Comparison of ENCODE assay signal across 8 mouse cellular contexts in the genomic region with DNA sequence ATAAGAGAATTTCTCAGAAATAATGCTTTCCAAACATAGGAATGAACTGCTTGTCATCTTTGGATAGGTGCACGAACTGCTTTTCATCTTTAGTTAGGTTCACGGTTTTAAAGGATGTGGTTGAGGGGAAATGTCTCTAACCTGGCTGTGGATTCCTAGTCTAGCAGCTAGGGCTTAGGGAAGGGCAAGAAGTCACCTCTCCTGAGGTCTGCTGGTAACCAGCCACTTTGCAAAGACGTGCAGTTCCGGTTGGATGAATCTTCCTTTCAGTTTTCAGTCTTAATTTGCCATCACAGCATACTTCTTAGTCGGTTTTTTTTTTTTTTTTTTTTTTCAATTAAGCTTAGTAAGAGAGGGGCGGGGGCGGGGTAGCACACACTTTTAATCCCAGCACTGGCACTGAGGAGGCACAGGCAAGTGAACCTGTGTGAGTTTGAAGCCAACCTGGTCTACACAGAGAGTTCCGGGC. TPM values are rescaled to one million over a fixed set of nuclear protein-coding genes. Genes with fewer than 3 reads are reported as not detected.
DNase-seq lines count a peak whose midpoint lies in the region; ATAC-seq and TF ChIP-seq lines count a peak whose summit lies in the region.

No protein-coding gene starts in this region.

- peak overlapping the region; percentile 58 for H3K4me2 ChIP-seq in midbrain, postnatal 0 days (ENCODE audit: low read depth, low read length, poor library complexity, severe bottlenecking)

- H3K27ac ChIP-seq in liver, adult 2 months (replicated peaks; ENCODE audit: insufficient read depth, low read depth, low read length) = no peak overlapping the region
- peak overlapping the region; percentile 92 for H3K27ac ChIP-seq in midbrain, postnatal 0 days (ENCODE audit: low read depth, low read length)

- H3K36me3 ChIP-seq in liver, adult 2 months (ENCODE audit: control insufficient read depth, insufficient read depth, low read length) = no peaks in the 10 kb centered on the region
- no peaks in the 10 kb centered on the region for H3K36me3 ChIP-seq in midbrain, postnatal 0 days (ENCODE audit: insufficient read depth, low read length)

- no peaks in the 10 kb centered on the region for H3K79me2 ChIP-seq in liver, adult 2 months (ENCODE audit: control insufficient read depth, insufficient read depth, low read length)

- no peak overlapping the region for H3K9ac ChIP-seq in liver, adult 2 months (ENCODE audit: low read depth, low read length)
- peak overlapping the region; percentile 95 for H3K9ac ChIP-seq in midbrain, postnatal 0 days (replicated peaks; ENCODE audit: low read length, poor library complexity, severe bottlenecking)

- intact Hi-C loops in gastrocnemius, postnatal 14 days (cut with DNase I; ENCODE audit: low total_unique reads) = no loop called here

- WGBS in liver, adult 2 months = 49% methylated on average over 8 of the region's 8 CpGs
- 37% methylated on average over 8 of the region's 8 CpGs for WGBS in midbrain, postnatal 0 days

- TF ChIP-seq CTCF in liver, adult 2 months (IDR thresholded peaks at IDR 0.05; ENCODE audit: low read depth, low read length) = no peak
- no peak for TF ChIP-seq CTCF in midbrain, postnatal 0 days (IDR thresholded peaks at IDR 0.05)

- H3K27me3 ChIP-seq in liver, adult 2 months (ENCODE audit: control insufficient read depth, insufficient read depth, low read length) = no peaks in the 10 kb centered on the region
- no peaks in the 10 kb centered on the region for H3K27me3 ChIP-seq in midbrain, postnatal 0 days (ENCODE audit: insufficient read depth, low read length)

- ATAC-seq in common myeloid progenitor, adult 5-6 weeks (replicated peaks; ENCODE audit: low read depth, poor library complexity, severe bottlenecking) = peak; percentile 34; the same call in 1 of the 2 replicates
- peak; percentile 78 for ATAC-seq in inflammation-experienced regulatory T-cells, adult 6 months
- peak; percentile 67; the same call in 1 of the 2 replicates for ATAC-seq in midbrain, postnatal 0 days (ENCODE audit: low FRiP score)

- H3K4me1 ChIP-seq in liver, adult 2 months (ENCODE audit: control insufficient read depth, insufficient read depth, low read length) = no peaks in the 10 kb centered on the region
- H3K4me1 ChIP-seq in midbrain, postnatal 0 days (ENCODE audit: insufficient read depth, low read length) = no peaks in the 10 kb centered on the region

- no peak for TF ChIP-seq POLR2A in liver, adult 2 months (IDR thresholded peaks at IDR 0.05; ENCODE audit: extremely low read depth, insufficient read depth, low read length)

- H3K9me3 ChIP-seq in midbrain, postnatal 0 days (ENCODE audit: low read length) = no peaks in the 10 kb centered on the region

- DNase-seq in liver, adult 2 months (ENCODE audit: extremely low read depth, low read depth, low spot score) = no peak
- no peak for DNase-seq in liver
- DNase-seq in midbrain, postnatal 0 days (ENCODE audit: low spot score) = no peak
- no peak for DNase-seq in frontal cortex, postnatal 10 days (ENCODE audit: low spot score in 2 of 2)
- no peak for DNase-seq in gastrocnemius, postnatal 14 days
- no peak for DNase-seq in Muller cell, postnatal 12 days (ENCODE audit: inconsistent ontology term)

- peak overlapping the region; percentile 72; the same call in 1 of the 2 replicates for H3K4me3 ChIP-seq in liver, adult 2 months (ENCODE audit: insufficient read depth, low read depth, low read length)
- H3K4me3 ChIP-seq in midbrain, postnatal 0 days (ENCODE audit: low read depth, low read length) = peak overlapping the region; percentile 87

RNA-seq across cellular contexts. Expression of gene Plekhm3, which starts 0.4 kb away (rescaled TPM):
- total RNA-seq in liver, adult 2 months (2014; rRNA removed) = 2.8 TPM in 2 replicates
- polyA plus RNA-seq in liver, adult 2 months (2012; rRNA removed) = 0.44 and 0.73 TPM in 2 replicates
- total RNA-seq in common myeloid progenitor, adult 5-6 weeks (2017) = 6.2 and 8.7 TPM in 2 replicates
- polyA plus RNA-seq in inflammation-experienced regulatory T-cells, adult 6 months (2017; shearing (Covaris generic)) = 10 to 100 TPM in 2 of 3 experiments, 1 to 10 TPM in 1; 7.0 to 13.0 (median 11.0) TPM
- 14.6 and 21.9 TPM in 2 replicates for total RNA-seq in midbrain, postnatal 0 days (2014; rRNA removed)
- polyA plus RNA-seq in midbrain, postnatal 0 days (2015; fragmentation: Nextera tagmentation; extraction: Ambion mirVana) = 5.6 and 5.9 TPM in 2 replicates
- 1 to 10 TPM; 3.9 to 5.1 TPM for total RNA-seq in gastrocnemius, postnatal 14 days (2021)
